Mouse (Mus musculus): ENCODE data around the gene Lta. TPM values are rescaled to one million over a fixed set of nuclear protein-coding genes. Genes with fewer than 3 reads are reported as not detected.

The Lta gene
- polyA plus RNA-seq, 1 experiment from 2014 or later, result 0.07 TPM

DNA sequence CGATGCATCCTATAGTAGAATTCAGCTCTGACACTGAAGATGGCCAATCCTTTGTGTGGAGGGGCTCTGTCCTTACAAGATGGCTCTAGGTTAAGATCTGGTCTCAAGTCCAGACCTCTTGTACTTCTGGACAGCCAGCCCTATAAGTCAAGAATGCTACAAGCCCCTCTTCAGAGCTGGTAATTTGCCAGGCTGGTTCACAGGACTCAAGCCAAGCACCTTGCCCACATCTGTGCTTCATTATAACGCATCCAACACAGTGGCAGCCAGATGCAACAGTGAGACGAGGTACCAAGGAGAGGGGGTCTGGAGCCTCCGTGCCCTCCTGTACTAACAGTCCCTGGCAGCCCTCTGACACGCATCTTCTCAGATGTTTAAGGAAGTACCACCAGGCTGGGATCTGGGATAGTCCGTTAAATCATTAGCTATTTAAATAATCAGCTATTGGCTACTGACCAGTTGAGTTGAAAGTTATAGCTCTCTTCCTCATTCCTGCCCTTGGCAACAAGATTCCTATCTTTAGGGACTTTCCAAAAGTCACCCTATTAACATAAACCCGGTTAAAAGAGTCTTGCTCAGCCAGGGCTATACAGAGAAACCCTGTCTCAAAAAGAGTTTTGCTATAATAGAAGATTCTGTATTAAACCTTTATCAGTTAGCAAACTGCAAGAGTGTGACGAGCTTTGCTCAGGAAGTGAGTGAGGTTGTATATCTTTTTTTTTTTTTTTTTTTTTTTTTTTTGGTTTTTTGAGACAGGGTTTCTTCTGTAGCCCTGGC lies 30.8 kb downstream of the Lta start:
- Histone ChIP-seq H3K4me2 (no peak overlapping the region), H3K4me3 (replicated peaks) (no peak overlapping the region), H3K27me3 (no peaks in the 10 kb centered on the region), H3K36me3 (no peaks in the 10 kb centered on the region), H3K4me1 (replicated peaks) (no peaks in the 10 kb centered on the region; the same call in 1 of the 2 replicates), H3K27ac (no peak overlapping the region), H3K9me3 (replicated peaks) (no peaks in the 10 kb centered on the region), H3K9ac (no peak overlapping the region)
- WGBS (ENCODE audit: insufficient replicate concordance), result 50% methylated on average over 8 of the region's 8 CpGs
- ATAC-seq (ENCODE audit: low read depth) (no peak), DNase-seq (no peak)

GRCm38 (mm10) chr17:35173329-35173728 lies 31.8 kb downstream of the Lta start:
- DNase-seq, result no peak
- no peak for ATAC-seq (ENCODE audit: low read depth)
- Histone ChIP-seq H3K36me3 (no peaks in the 10 kb centered on the region), H3K4me3 (replicated peaks) (no peak overlapping the region), H3K9ac (no peak overlapping the region), H3K4me2 (no peak overlapping the region), H3K27me3 (no peaks in the 10 kb centered on the region), H3K9me3 (replicated peaks) (no peaks in the 10 kb centered on the region), H3K4me1 (replicated peaks) (no peaks in the 10 kb centered on the region; the same call in 1 of the 2 replicates), H3K27ac (no peak overlapping the region)
- whole genome bisulfite sequencing (ENCODE audit: insufficient replicate concordance), result 56% methylated on average over 3 of the region's 3 CpGs

DNA sequence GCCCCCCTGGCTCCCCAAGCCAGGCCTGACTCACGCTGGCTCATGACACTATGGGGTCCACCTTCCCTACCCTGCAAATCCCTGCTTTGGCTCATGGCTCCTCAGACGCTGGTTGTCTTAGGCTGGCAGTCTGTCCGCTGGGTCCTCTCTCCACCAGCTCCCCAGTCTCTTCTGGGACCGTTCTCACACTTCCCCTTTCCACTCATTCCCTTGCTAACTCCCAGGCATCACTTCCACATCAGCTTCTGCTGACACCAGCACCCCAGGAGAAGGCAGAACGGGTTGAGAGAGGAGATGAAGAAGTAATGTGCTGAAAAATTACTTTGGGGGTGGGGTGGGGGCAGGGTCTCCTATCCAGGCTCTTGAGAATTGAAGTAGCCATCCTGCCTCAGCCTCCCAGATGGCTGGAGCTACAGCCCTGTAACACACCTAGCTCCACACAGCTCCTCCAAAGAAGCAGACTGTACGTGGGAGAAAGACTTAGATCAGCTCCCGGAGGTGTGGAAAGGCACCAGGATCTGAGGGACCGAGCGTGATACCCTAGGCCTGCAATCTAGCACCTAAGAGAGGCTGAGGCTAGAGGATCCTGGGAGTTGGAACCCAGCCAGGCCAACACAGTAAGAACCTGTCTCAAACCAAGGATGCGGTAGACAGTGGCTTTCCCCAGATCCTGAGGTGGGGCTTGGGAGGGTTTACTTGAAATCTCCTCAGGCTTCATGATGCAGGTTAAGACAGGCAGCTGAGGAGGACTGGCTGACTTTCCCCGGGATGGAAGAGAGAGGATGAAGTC lies 32.5 kb downstream of the Lta start:
- Histone ChIP-seq H3K4me2 (no peak overlapping the region), H3K9me3 (replicated peaks) (no peaks in the 10 kb centered on the region), H3K4me3 (replicated peaks) (no peak overlapping the region), H3K9ac (no peak overlapping the region), H3K4me1 (replicated peaks) (no peaks in the 10 kb centered on the region; the same call in 1 of the 2 replicates), H3K27me3 (no peaks in the 10 kb centered on the region), H3K36me3 (no peaks in the 10 kb centered on the region), H3K27ac (peak overlapping the region; percentile 1; the same call in 1 of the 2 replicates)
- 57% methylated on average over 11 of the region's 11 CpGs for WGBS (ENCODE audit: insufficient replicate concordance)
- ATAC-seq (ENCODE audit: low read depth), result no peak
- no peak for DNase-seq

DNA sequence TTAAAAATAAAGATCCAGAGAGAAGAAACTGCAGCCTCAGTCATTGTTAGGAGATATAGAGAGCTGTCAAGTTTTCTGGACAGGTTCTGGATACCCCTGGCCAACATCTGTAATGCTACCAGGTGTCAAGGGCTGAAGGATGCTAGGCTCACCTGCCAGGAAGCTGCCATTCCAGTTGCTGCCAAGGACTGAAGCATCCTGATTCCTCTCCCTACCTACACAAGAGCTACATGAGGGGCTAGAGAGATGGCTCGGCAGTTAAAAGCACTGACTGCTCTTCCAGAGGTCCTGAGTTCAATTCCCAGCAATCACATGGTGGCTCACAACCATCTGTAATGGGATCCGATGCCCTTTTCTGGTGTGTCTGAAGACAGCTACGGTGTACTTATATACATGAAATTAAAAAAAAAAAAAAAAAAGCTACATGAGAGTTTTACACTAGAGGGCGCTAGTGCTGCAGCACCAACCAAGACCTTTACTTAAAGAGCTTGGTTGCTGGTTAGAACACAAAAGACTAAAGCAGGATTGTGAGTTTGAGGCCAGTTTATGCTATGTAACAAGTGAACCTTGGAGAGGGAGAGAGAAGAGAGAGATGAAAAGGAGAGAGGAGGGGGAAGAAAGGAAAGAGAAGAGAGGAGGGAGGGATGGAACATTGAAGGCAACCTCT lies 36.5 kb downstream of the Lta start:
- Histone ChIP-seq H3K4me1 (replicated peaks) (peaks cover 14% of the 10 kb centered on the region), H3K4me2 (no peak overlapping the region), H3K27me3 (no peaks in the 10 kb centered on the region), H3K27ac (no peak overlapping the region), H3K9ac (no peak overlapping the region), H3K4me3 (replicated peaks) (no peak overlapping the region), H3K36me3 (no peaks in the 10 kb centered on the region), H3K9me3 (replicated peaks) (no peaks in the 10 kb centered on the region)
- DNase-seq (no peak), ATAC-seq (ENCODE audit: low read depth) (no peak)
- 8% methylated on average over 4 of the region's 4 CpGs for WGBS (ENCODE audit: insufficient replicate concordance)

DNA sequence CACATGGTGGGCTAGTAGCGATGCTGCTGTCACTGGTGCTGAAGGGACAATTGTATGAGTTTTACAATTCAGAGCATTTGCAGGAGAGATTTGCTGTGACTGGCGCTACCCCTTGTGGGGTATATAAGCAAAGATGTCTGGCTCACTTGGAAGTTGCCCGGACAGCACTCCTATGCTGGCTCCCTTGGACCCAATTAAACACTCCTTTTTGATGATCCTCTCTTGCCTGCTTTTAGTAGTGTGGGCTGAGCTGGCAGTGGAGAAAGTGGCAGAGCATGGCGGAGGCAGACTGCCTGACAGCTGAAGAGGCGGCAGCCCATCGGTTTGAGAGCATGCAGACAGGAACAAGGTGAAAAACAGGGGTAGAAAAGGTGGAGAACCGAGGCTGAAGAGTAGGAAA lies 37.4 kb downstream of the Lta start:
- Histone ChIP-seq H3K27me3 (no peaks in the 10 kb centered on the region), H3K4me2 (no peak overlapping the region), H3K4me3 (replicated peaks) (no peak overlapping the region), H3K27ac (no peak overlapping the region), H3K9ac (no peak overlapping the region), H3K36me3 (peaks cover 3% of the 10 kb centered on the region; the same call in 1 of the 2 replicates), H3K4me1 (replicated peaks) (peaks cover 22% of the 10 kb centered on the region), H3K9me3 (replicated peaks) (no peaks in the 10 kb centered on the region)
- WGBS (ENCODE audit: insufficient replicate concordance), result 68% methylated on average over 7 of the region's 7 CpGs
- ATAC-seq (ENCODE audit: low read depth) (no peak), DNase-seq (no peak)

- Histone ChIP-seq H3K4me1 (replicated peaks) (peaks cover 35% of the 10 kb centered on the region), H3K4me3 (replicated peaks) (no peak overlapping the region), H3K4me2 (0 out of 2 replicates have a peak overlapping the region, but pooled peaks have one; percentile 90), H3K27ac (no peak overlapping the region), H3K27me3 (no peaks in the 10 kb centered on the region), H3K9ac (no peak overlapping the region), H3K9me3 (replicated peaks) (no peaks in the 10 kb centered on the region), H3K36me3 (peaks cover 16% of the 10 kb centered on the region)
- DNase-seq (peak; percentile 49), ATAC-seq (ENCODE audit: low read depth) (no peak)
- 69% methylated on average over 8 of the region's 8 CpGs for WGBS (ENCODE audit: insufficient replicate concordance)
Observed at GRCm38 (mm10) chr17:35166352-35167035, 38.7 kb downstream of the Lta start.

- H3K27ac ChIP-seq, result peak overlapping the region; percentile 93
- no peak for DNase-seq
- peak overlapping the region; percentile 90 for H3K4me2 ChIP-seq
- H3K9me3 ChIP-seq (replicated peaks), result no peaks in the 10 kb centered on the region
- H3K4me3 ChIP-seq (replicated peaks), result peak overlapping the region; percentile 97
- 28% methylated on average over 12 of the region's 12 CpGs for WGBS (ENCODE audit: insufficient replicate concordance)
- H3K4me1 ChIP-seq (replicated peaks), result peaks cover 42% of the 10 kb centered on the region
- H3K9ac ChIP-seq, result peak overlapping the region; percentile 58
- ATAC-seq (ENCODE audit: low read depth), result peak; percentile 77
- no peaks in the 10 kb centered on the region for H3K27me3 ChIP-seq
- peaks cover 25% of the 10 kb centered on the region for H3K36me3 ChIP-seq
Observed at GRCm38 (mm10) chr17:35165451-35166155, 39.5 kb downstream of the Lta start.

DNA sequence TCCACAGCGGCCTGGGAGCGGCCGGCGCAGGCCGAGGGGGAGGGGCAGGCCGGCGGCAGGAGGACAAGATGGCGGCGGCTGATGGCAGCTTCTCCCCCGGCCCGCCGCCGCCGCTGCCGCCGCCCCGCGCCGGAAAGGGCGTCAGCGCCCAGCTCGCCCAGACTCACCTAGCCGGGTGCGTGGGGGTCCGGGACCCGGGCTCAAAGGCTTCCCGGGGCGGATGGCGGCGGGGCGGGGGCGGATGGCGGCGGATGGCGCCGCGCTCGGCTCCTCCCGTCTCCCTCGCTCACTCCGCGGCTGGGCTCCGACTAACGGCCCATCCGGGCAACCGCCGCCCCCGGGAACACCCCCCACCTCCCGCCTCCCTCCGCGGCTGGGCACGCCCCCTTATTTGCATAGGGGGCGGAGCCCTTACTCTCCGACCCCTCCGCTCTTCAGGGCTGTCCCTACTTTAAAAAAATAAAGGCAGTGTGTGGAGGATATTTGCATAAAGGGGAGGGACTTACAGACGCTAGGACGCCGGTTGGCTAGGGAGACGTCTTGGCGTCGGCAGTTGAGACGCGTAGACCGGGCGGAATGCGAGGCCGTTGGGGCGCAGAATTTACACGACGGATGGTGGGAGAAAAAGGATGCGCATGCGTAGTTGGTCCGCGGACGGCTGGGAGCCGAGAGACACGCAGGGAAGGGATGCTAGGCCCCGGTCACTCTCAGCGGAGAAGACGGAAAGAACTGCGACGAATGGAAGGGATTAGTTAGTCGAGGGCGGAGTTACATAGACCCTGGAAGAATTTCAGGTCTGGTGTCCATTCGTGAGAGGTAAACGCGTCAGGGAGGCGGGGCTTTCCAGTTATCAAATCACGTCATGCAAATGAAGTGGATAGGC lies 40.3 kb downstream of the Lta start, which contains the start of gene Prrc2a:
TSS of gene Prrc2a (minus strand) at position 330 of the 883 bp plus-strand sequence.
- peak within 1 kb of the TSS; percentile 93 for H3K27ac ChIP-seq
- H3K36me3 ChIP-seq, result peaks cover 33% of the 10 kb centered on the region
- H3K4me2 ChIP-seq, result peak within 1 kb of the TSS; percentile 90
- under 1% methylated on average over 74 of the region's 89 CpGs for WGBS (ENCODE audit: insufficient replicate concordance)
- H3K4me1 ChIP-seq (replicated peaks), result peaks cover 42% of the 10 kb centered on the region
- peak; percentile 95 for DNase-seq
- H3K4me3 ChIP-seq (replicated peaks), result peak within 1 kb of the TSS; percentile 97
- peak; percentile 93 for ATAC-seq (ENCODE audit: low read depth)
- H3K9me3 ChIP-seq (replicated peaks), result no peaks in the 10 kb centered on the region
- H3K9ac ChIP-seq, result peak within 1 kb of the TSS; percentile 100
- H3K27me3 ChIP-seq, result no peaks in the 10 kb centered on the region

DNA sequence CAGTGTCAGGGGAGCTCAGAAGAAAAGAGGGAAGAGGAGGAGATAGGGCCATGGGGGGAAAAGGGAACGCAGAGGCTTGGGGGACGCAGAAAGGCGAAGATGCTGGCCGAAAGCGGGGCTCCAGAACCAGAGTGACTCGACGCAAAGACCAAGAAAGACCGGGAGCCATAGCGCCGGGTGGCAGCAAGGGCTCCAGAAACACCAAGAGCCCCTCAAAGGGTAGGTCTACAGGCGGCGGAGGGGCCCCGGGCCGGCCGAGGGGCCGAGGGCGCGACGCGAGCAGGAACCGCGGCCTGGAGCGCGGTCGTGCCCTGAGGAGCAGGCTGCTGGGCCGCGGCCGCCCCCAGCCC lies 41.0 kb downstream of the Lta start:
- H3K4me2 ChIP-seq, result peak overlapping the region; percentile 90
- peaks cover 39% of the 10 kb centered on the region for H3K36me3 ChIP-seq
- H3K27ac ChIP-seq, result peak overlapping the region; percentile 93
- H3K27me3 ChIP-seq, result no peaks in the 10 kb centered on the region
- ATAC-seq (ENCODE audit: low read depth) (no peak), DNase-seq (no peak)
- 0% methylated on average over 28 of the region's 28 CpGs for WGBS (ENCODE audit: insufficient replicate concordance)
- H3K9me3 ChIP-seq (replicated peaks), result no peaks in the 10 kb centered on the region
- H3K9ac ChIP-seq, result peak overlapping the region; percentile 100
- H3K4me3 ChIP-seq (replicated peaks), result peak overlapping the region; percentile 97
- H3K4me1 ChIP-seq (replicated peaks), result peaks cover 42% of the 10 kb centered on the region

Measured in liver, embryonic 13.5 days (tissue).